In the genomic region with DNA sequence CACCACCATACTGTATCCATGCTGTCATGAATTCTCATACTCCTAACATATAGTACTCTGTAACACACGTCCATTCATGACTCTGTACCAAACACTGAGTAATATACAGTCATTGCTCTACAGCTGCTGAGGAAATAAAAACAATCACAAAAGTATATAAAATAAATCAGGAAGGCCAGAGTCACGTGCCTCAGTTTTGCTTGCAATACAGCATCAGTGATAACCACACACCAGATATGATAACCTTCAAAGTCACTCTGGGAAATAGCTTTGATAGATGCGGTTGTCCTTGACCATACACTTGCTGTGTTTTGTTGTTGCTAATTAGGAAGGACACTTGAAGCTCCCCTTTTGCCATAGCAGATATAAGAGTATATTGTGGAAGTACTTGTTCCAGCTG, we compare ENCODE assay signal across 25 mouse cellular contexts. TPM values are rescaled to one million over a fixed set of nuclear protein-coding genes. Genes with fewer than 3 reads are reported as not detected.
"Had no signal": no experiment of that assay in that cellular context is flagged by ENCODE, and none has a peak within 500 bp of the region (broad histone marks: within the 10 kb centered on the region; RNA-seq: fewer than 3 reads in every experiment).

No protein-coding gene starts in this region.

RNA-seq across cellular contexts. Expression of gene Gm7361, which starts 9.2 kb away (rescaled TPM):
- total RNA-seq: common myeloid progenitor, adult 5-6 weeks; gastrocnemius, adult 18-20 months; gastrocnemius, adult 2 months; gastrocnemius, adult 8-10 months; gastrocnemius, postnatal 10 days; gastrocnemius, postnatal 14 days; gastrocnemius, postnatal 25 days; gastrocnemius, postnatal 36 days; gastrocnemius, postnatal 4 days; granulocyte monocyte progenitor cell, adult 5-6 weeks; heart, adult 18-20 months; heart, adult 2 months; heart, adult 8-10 months had no signal
- polyA plus RNA-seq: embryonic facial prominence, embryonic 10.5 days; embryonic facial prominence, embryonic 11.5 days; embryonic facial prominence, embryonic 12.5 days; embryonic facial prominence, embryonic 13.5 days; embryonic facial prominence, embryonic 14.5 days; erythroblast, embryonic 14.5 days; forebrain, embryonic 10.5 days; forebrain, embryonic 12.5 days; forebrain, embryonic 13.5 days; forebrain, embryonic 16.5 days; gonadal fat pad, adult 2 months; heart, adult 2 months; heart, embryonic 10.5 days had no signal
